Mouse (Mus musculus): ENCODE results near the gene Copz2.

- TF ChIP-seq CTCF (IDR thresholded peaks at IDR 0.05; ENCODE audit: low read depth, low read length) (peak; percentile 48), GATA2 (IDR thresholded peaks at IDR 0.05; ENCODE audit: borderline replicate concordance, low read depth, low read length) (no peak), TAL1 (conservative IDR thresholded peaks at IDR 0.05; ENCODE audit: low read depth, low read length) (no peak), GATA1 (IDR thresholded peaks at IDR 0.05; ENCODE audit: borderline replicate concordance, low read length) (no peak)
These were observed 12.2 kb downstream of the Copz2 start for GRCm38 (mm10) chr11:96861878-96862289.
